Mouse (Mus musculus) megakaryocyte progenitor cell, adult 5-6 weeks (primary cell): ENCODE measurements around the gene Cdk5r1. TPM values are rescaled to one million over a fixed set of nuclear protein-coding genes. Genes with fewer than 3 reads are reported as not detected.

Experiments used
- ATAC-seq: replicated peaks from 2 replicates; pipeline ENCODE4 v1.8.0; 2016; ENCODE audit warnings: mild to moderate bottlenecking, moderate TSS enrichment, inconsistent platforms; ENCODE audit not compliant: poor library complexity
- total RNA-seq, 2 experiments: library from RNA; stranded (forward) in 1 of 2; stranded (reverse) in 1 of 2; fragments of 157-497, 149-512 nt in 1 of 2; fragments of 200-1000 nt in 1 of 2; gene quantifications; 2 replicates each; pipeline versions ENCODE4 v1.2.3 to v1.2.4; 2015 to 2017

The Cdk5r1 gene
- total RNA-seq, 2 experiments from 2014 or later, result 5.5 to 5.8 TPM

GRCm38 (mm10) chr11:80499550-80499952 lies 22.7 kb downstream of the Cdk5r1 start:
- ATAC-seq, result no peak

- ATAC-seq, result no peak
Measured at GRCm38 (mm10) chr11:80503281-80503680, 26.5 kb downstream of the Cdk5r1 start.

- no peak for ATAC-seq
Measured at GRCm38 (mm10) chr11:80503726-80504452, 27.1 kb downstream of the Cdk5r1 start.

- ATAC-seq, result peak; percentile 81
Measured at GRCm38 (mm10) chr11:80504519-80505385, 27.9 kb downstream of the Cdk5r1 start.

- ATAC-seq, result no peak
Measured at GRCm38 (mm10) chr11:80505581-80505980, 28.8 kb downstream of the Cdk5r1 start.

GRCm38 (mm10) chr11:80506483-80506882 lies 29.7 kb downstream of the Cdk5r1 start:
- ATAC-seq, result no peak

- ATAC-seq, result no peak
Measured at GRCm38 (mm10) chr11:80507791-80508190, 31.0 kb downstream of the Cdk5r1 start.

GRCm38 (mm10) chr11:80508361-80509175 lies 31.7 kb downstream of the Cdk5r1 start:
- peak; percentile 59 for ATAC-seq

- ATAC-seq, result no peak
Measured at GRCm38 (mm10) chr11:80509176-80509506, 32.3 kb downstream of the Cdk5r1 start.

GRCm38 (mm10) chr11:80510124-80510523 lies 33.3 kb downstream of the Cdk5r1 start:
- no peak for ATAC-seq

- no peak for ATAC-seq
Measured at GRCm38 (mm10) chr11:80512313-80513056, 35.7 kb downstream of the Cdk5r1 start.

GRCm38 (mm10) chr11:80513796-80514195 lies 37.0 kb downstream of the Cdk5r1 start:
- no peak for ATAC-seq

- no peak for ATAC-seq
Measured at GRCm38 (mm10) chr11:80515346-80515745, 38.5 kb downstream of the Cdk5r1 start.

GRCm38 (mm10) chr11:80515895-80516294 lies 39.1 kb downstream of the Cdk5r1 start:
- ATAC-seq, result no peak

GRCm38 (mm10) chr11:80518421-80519367 lies 41.9 kb downstream of the Cdk5r1 start:
- ATAC-seq, result no peak

- no peak for ATAC-seq
Measured at GRCm38 (mm10) chr11:80521148-80521547, 44.3 kb downstream of the Cdk5r1 start.

- ATAC-seq, result peak; percentile 81
Measured at GRCm38 (mm10) chr11:80522852-80523251, 46.0 kb downstream of the Cdk5r1 start.

- ATAC-seq, result no peak
Measured at GRCm38 (mm10) chr11:80523410-80523809, 46.6 kb downstream of the Cdk5r1 start.

GRCm38 (mm10) chr11:80524213-80524612 lies 47.4 kb downstream of the Cdk5r1 start:
- ATAC-seq, result 0 out of 2 replicates have a peak, but pooled peaks have one; percentile 2
